ENCODE assay signal across 27 mouse cellular contexts in the genomic region with DNA sequence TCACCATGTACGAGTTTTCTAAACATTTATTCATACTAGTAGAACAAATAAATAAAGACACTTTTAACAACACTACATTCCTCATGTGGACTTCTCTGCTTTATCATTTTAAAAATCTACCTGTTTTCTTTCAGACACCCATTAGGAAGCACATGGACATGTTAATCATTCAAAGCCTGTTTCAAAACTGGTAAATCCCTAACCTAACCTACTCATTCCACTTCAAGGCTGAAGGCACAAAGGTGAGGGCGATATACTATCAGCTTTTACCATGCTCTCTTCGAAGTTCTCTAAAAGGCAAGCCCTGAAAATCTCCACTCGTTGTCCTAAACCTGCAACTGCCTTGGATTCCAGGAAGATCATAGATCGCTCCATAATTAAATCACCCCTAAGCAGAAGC. TPM values are rescaled to one million over a fixed set of nuclear protein-coding genes. Genes with fewer than 3 reads are reported as not detected.
"Had no signal": no experiment of that assay in that cellular context is flagged by ENCODE, and none has a peak within 500 bp of the region (broad histone marks: within the 10 kb centered on the region; RNA-seq: fewer than 3 reads in every experiment).

No protein-coding gene starts in this region.

- H3K27ac ChIP-seq: midbrain, embryonic 10.5 days; midbrain, embryonic 12.5 days; neural tube, embryonic 13.5 days; neural tube, embryonic 15.5 days had no signal

- H3K4me2 ChIP-seq: lung, embryonic 14.5 days; midbrain, embryonic 12.5 days; neural tube, embryonic 13.5 days; neural tube, embryonic 15.5 days had no signal

- H3K4me3 ChIP-seq: midbrain, embryonic 10.5 days; midbrain, embryonic 12.5 days; myocyte; neural tube, embryonic 13.5 days; neural tube, embryonic 15.5 days had no signal

- H3K9ac ChIP-seq: lung, embryonic 14.5 days; midbrain, embryonic 12.5 days; neural tube, embryonic 13.5 days; neural tube, embryonic 15.5 days had no signal

- ATAC-seq: midbrain, embryonic 16.5 days had no signal

- H3K36me3 ChIP-seq: midbrain, embryonic 10.5 days; midbrain, embryonic 12.5 days; neural tube, embryonic 13.5 days; neural tube, embryonic 15.5 days had no signal

- DNase-seq: lung, adult 18-20 months; lung, embryonic 14.5 days; lung, postnatal 10 days; lung, postnatal 4 days; midbrain, embryonic 14.5 days; retina, postnatal 1 day; right cerebral cortex, adult 18-20 months; right cerebral cortex, postnatal 25 days; right cerebral cortex, postnatal 4 days; spleen, adult 18-20 months; thymus, adult 18-20 months; thymus, postnatal 14 days; thymus, postnatal 36 days had no signal

- H3K4me1 ChIP-seq: midbrain, embryonic 10.5 days; midbrain, embryonic 12.5 days; neural tube, embryonic 13.5 days; neural tube, embryonic 15.5 days had no signal

- H3K9me3 ChIP-seq: midbrain, embryonic 10.5 days; midbrain, embryonic 12.5 days; neural tube, embryonic 13.5 days; neural tube, embryonic 15.5 days had no signal

RNA-seq across cellular contexts. Expression of a gene that starts 8.2 kb away (rescaled TPM):
- total RNA-seq: megakaryocyte, adult 5-6 weeks; megakaryocyte-erythroid progenitor cell, adult 5-6 weeks had no signal
- polyA plus RNA-seq: lung, embryonic 14.5 days; lung, embryonic 16.5 days; midbrain, embryonic 10.5 days; midbrain, embryonic 12.5 days; midbrain, embryonic 14.5 days; midbrain, embryonic 16.5 days; myocyte; neural tube, embryonic 11.5 days; neural tube, embryonic 13.5 days; neural tube, embryonic 15.5 days; small intestine, adult 2 months; stomach, embryonic 14.5 days; stomach, embryonic 16.5 days; thymus, postnatal 0 days had no signal
